Mouse (Mus musculus) embryonic fibroblast, embryonic 13.5 days (primary cell): ENCODE data around the gene Prox2.
"Not testable (repeated sequence)": the region's sequence is repeated elsewhere in the genome, so short reads cannot be mapped to it uniquely, and the experiment has no call there.

Experiments used
- CTCF ChIP-seq: IDR thresholded peaks from 2 replicates; pipeline ENCODE4 v1.5.1; 2011; ENCODE audit warnings: mild to moderate bottlenecking, control low read depth, low read length, moderate library complexity, borderline replicate concordance; ENCODE audit not compliant: insufficient read depth
- POLR2A ChIP-seq: IDR thresholded peaks from 2 replicates; pipeline ENCODE4 v1.6.1; 2011; ENCODE audit warnings: low read depth, mild to moderate bottlenecking, control low read depth, low read length, moderate library complexity

- not testable (repeated sequence) for TF ChIP-seq CTCF, POLR2A
These were observed 33.7 kb upstream of the Prox2 start for GRCm38 (mm10) chr12:85144276-85144675.
